Mouse (Mus musculus): ENCODE data around the gene Cyp3a59. TPM values are rescaled to one million over a fixed set of nuclear protein-coding genes. Genes with fewer than 3 reads are reported as not detected.

Gene Cyp3a59
- not detected for polyA plus RNA-seq (2014; fragmentation: Illumina TruSeq; extraction: RNeasy Lipid Tissue Mini Kit (QIAGEN cat#74804); ENCODE audit: low read depth, low replicate concordance)

DNA sequence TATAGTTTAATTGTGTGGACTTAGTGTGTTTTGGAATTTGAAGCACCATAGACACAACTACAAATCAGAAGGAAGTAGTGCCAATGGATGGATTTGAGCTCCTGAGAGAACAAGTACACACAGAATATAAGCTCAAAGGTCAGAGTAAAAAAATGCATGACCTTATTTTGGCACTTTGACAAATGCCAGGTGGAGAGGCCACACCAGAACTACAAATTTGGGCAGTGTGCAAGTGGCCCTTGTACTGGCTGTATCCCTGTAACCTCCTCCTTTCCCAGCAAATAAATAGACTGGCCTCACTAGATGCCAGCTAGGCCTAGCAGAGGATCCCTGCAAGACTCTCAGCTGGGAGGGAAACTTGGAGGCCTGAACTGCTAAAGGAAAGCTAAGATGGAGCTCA is at the start of gene Cyp3a59:
Gene Cyp3a59 (plus strand): TSS at position 313 of the 400 bp plus-strand sequence.

DNA sequence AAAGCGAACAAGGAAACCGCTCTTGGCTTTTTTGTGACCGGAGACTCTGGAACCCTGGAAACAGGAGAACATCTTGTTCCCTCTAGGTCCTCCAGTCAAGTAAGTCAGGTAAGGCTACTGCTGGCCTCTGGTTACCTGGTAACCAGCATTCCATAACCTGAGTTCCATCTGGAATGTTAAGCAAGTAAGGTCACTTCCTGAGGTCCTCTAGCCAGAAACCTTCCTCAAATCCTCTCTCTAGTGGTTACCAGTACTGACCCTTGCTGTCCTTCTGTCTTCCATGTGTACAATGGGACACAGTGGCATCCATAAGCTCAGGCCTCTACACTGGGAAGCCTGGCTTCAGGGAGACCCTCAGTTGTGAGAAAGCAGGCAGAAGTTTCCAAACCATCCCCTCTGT is 81.4 kb downstream of the Cyp3a59 start, which contains the start of gene Gm5565:
Gene Gm5565 (minus strand): TSS at position 101 of the 400 bp plus-strand sequence.

Other genes with a start within 250 kb of the Cyp3a59 start
- gene Cyp3a11, start 199.3 kb upstream of the Cyp3a59 start, polyA plus RNA-seq (2014; fragmentation: Illumina TruSeq; extraction: RNeasy Lipid Tissue Mini Kit (QIAGEN cat#74804); ENCODE audit: low read depth, low replicate concordance) = 1.8 TPM
- gene Cyp3a25, start 69.6 kb upstream of the Cyp3a59 start, polyA plus RNA-seq (2014; fragmentation: Illumina TruSeq; extraction: RNeasy Lipid Tissue Mini Kit (QIAGEN cat#74804); ENCODE audit: low read depth, low replicate concordance) = 0.38 TPM
- 4.0 TPM for gene Gm5565, start 81.3 kb downstream of the Cyp3a59 start, polyA plus RNA-seq (2014; fragmentation: Illumina TruSeq; extraction: RNeasy Lipid Tissue Mini Kit (QIAGEN cat#74804); ENCODE audit: low read depth, low replicate concordance)
- gene Gm6309, start 91.5 kb downstream of the Cyp3a59 start, polyA plus RNA-seq (2014; fragmentation: Illumina TruSeq; extraction: RNeasy Lipid Tissue Mini Kit (QIAGEN cat#74804); ENCODE audit: low read depth, low replicate concordance) = 17.6 TPM
- gene 1700001J03Rik, start 106.0 kb downstream of the Cyp3a59 start, polyA plus RNA-seq (2014; fragmentation: Illumina TruSeq; extraction: RNeasy Lipid Tissue Mini Kit (QIAGEN cat#74804); ENCODE audit: low read depth, low replicate concordance) = 196 TPM
- gene Rnf6, start 142.3 kb downstream of the Cyp3a59 start, polyA plus RNA-seq (2014; fragmentation: Illumina TruSeq; extraction: RNeasy Lipid Tissue Mini Kit (QIAGEN cat#74804); ENCODE audit: low read depth, low replicate concordance) = 67.9 TPM
- gene Cdk8, start 152.0 kb downstream of the Cyp3a59 start, polyA plus RNA-seq (2014; fragmentation: Illumina TruSeq; extraction: RNeasy Lipid Tissue Mini Kit (QIAGEN cat#74804); ENCODE audit: low read depth, low replicate concordance) = 36.9 TPM